Mouse (Mus musculus) midbrain, postnatal 0 days (tissue): ENCODE data around the gene Slc6a5. TPM values are rescaled to one million over a fixed set of nuclear protein-coding genes. Genes with fewer than 3 reads are reported as not detected.

Experiments
- ATAC-seq: fragments of 200-750 bp; cut with Nextera tagmentation; 2 replicates; pipeline ENCODE4 v1.8.0; 2017; ENCODE audit warnings: moderate number of reproducible peaks, mild to moderate bottlenecking, moderate TSS enrichment, moderate library complexity; ENCODE audit not compliant: low FRiP score
- DNase-seq: peaks from one replicate; pipeline ENCODE4 v3.0.0-alpha.2; 2015; ENCODE audit warnings: low spot score
- H3K27ac ChIP-seq: fragments of 300-500 bp; sonication (generic); 2 replicates; pipeline ENCODE4 v1.5.1; 2014; ENCODE audit warnings: low read depth, mild to moderate bottlenecking, low read length, mixed read lengths
- H3K27me3 ChIP-seq: fragments of 300-500 bp; sonication (generic); 2 replicates; pipeline ENCODE4 v1.6.1; 2014; ENCODE audit warnings: low read length, control low read depth, mixed read lengths; ENCODE audit not compliant: insufficient read depth
- H3K36me3 ChIP-seq: fragments of 300-500 bp; sonication (generic); 2 replicates; pipeline ENCODE4 v1.6.1; 2014; ENCODE audit warnings: low read length, control low read depth, mixed read lengths; ENCODE audit not compliant: insufficient read depth
- H3K4me1 ChIP-seq: fragments of 300-500 bp; sonication (generic); 2 replicates; pipeline ENCODE4 v1.6.1; 2014; ENCODE audit warnings: mild to moderate bottlenecking, control low read depth, antibody characterized with exemption, low read length, mixed read lengths; ENCODE audit not compliant: insufficient read depth
- H3K4me2 ChIP-seq: fragments of 300-500 bp; sonication (generic); 2 replicates; pipeline ENCODE4 v1.6.1; 2014; ENCODE audit warnings: low read depth, mild to moderate bottlenecking, low read length, mixed read lengths; ENCODE audit not compliant: poor library complexity, severe bottlenecking
- H3K4me3 ChIP-seq: fragments of 300-500 bp; sonication (generic); 2 replicates; pipeline ENCODE4 v1.5.1; 2014; ENCODE audit warnings: low read depth, mild to moderate bottlenecking, low read length, moderate library complexity
- H3K9ac ChIP-seq: fragments of 300-500 bp; sonication (generic); replicated peaks from 2 replicates; pipeline ENCODE4 v1.6.1; 2014; ENCODE audit warnings: mild to moderate bottlenecking, low read length, moderate library complexity, mixed read lengths; ENCODE audit not compliant: poor library complexity, severe bottlenecking
- H3K9me3 ChIP-seq: fragments of 300-500 bp; sonication (generic); 2 replicates; pipeline ENCODE4 v1.6.1; 2016; ENCODE audit warnings: low read length, control low read depth
- CTCF ChIP-seq: IDR thresholded peaks from 2 replicates; pipeline ENCODE4 v1.5.1; 2016; ENCODE audit warnings: antibody characterized with exemption, mild to moderate bottlenecking
- WGBS: fragments of 180-500 bp; shearing (Covaris S2); extraction: QIAGEN DNeasy Blood & Tissue Kit; methylation state at CpG from one replicate; pipeline ENCODE4 v1.1.7; 2014; 5-methylcytosine and 5-hydroxymethylcytosine counted together
- polyA plus RNA-seq: library from polyadenylated mRNA; unstranded; fragments of >200 nt; fragmentation: Nextera tagmentation; extraction: Ambion mirVana; gene quantifications from 2 replicates; pipeline ENCODE4 v1.2.1, GENCODE M21; 2015
- total RNA-seq: library from RNA; depleted of rRNA; stranded (reverse); fragments of >200 nt; gene quantifications from 2 replicates; pipeline ENCODE4 v1.2.3, GENCODE M21; 2014; rRNA removed

Gene Slc6a5
- total RNA-seq: 2.7 and 6.6 TPM in 2 replicates
- 0.22 and 0.36 TPM in 2 replicates for polyA plus RNA-seq

DNA sequence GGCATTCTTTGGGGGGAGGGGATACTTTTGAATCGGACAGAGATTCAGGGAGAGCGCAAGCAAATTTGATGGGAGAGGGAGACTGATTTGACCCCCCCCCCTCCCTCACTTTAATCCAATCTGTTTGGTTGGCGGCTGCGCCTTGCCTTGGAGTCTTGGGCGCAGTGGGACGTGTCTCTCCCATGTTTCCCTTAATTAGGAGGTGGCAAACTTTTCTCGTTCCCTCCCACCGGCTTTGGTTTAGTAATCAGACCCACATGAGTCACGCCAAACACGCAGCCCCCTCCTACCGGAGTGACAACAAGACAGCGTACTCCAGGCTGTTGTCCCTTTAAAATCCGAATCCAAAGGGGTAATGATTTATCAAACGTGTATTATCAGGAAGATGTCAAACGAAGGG, at the start of gene Slc6a5:
Gene Slc6a5 (plus strand): TSS at position 297 of the 400 bp plus-strand sequence.
- Histone ChIP-seq H3K9me3 (no peaks in the 10 kb centered on the region), H3K9ac (no peak within 1 kb of the TSS), H3K4me3 (no peak within 1 kb of the TSS), H3K36me3 (no peaks in the 10 kb centered on the region), H3K27me3 (peaks cover 65% of the 10 kb centered on the region), H3K4me1 (no peaks in the 10 kb centered on the region), H3K27ac (no peak within 1 kb of the TSS), H3K4me2 (no peak within 1 kb of the TSS)
- DNase-seq: peak; percentile 56
- no peak for ATAC-seq
- WGBS: under 1% methylated on average over 15 of the region's 15 CpGs
- TF ChIP-seq CTCF: no peak

DNA sequence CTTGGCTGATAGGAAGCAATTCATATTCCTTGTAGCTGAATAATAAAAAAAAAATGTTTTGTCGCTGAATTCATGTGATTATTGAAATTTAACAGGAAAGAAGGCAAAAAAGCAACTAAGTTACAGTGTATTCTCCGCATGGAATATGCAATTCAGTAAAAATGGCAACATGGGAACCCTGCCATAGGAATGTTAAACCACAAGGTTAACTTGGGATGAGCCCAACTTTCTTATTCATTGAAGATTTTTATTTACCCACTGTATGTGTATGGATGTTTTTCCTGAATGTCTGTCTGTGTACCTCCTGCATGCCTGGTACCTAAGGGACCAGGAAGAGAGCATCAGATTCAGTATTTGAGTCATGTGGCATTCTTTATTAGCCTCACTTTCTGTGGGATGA, 48.8 kb upstream of the Slc6a5 start:
- Histone ChIP-seq H3K4me1 (no peaks in the 10 kb centered on the region), H3K27ac (no peak overlapping the region), H3K9me3 (no peaks in the 10 kb centered on the region), H3K4me3 (no peak overlapping the region), H3K27me3 (no peaks in the 10 kb centered on the region), H3K4me2 (no peak overlapping the region), H3K9ac (no peak overlapping the region), H3K36me3 (no peaks in the 10 kb centered on the region)
- DNase-seq (no peak), ATAC-seq (no peak)
- no peak for TF ChIP-seq CTCF
- 93% methylated on average over 2 of the region's 2 CpGs for WGBS

GRCm38 (mm10) chr7:49863753-49864152, 46.2 kb upstream of the Slc6a5 start:
- no peak for ATAC-seq
- no peak overlapping the region for H3K27ac ChIP-seq
- no peaks in the 10 kb centered on the region for H3K4me1 ChIP-seq
- 40% methylated on average over 3 of the region's 3 CpGs for WGBS
- H3K27me3 ChIP-seq: no peaks in the 10 kb centered on the region
- H3K4me2 ChIP-seq: no peak overlapping the region
- no peak for DNase-seq
- no peaks in the 10 kb centered on the region for H3K9me3 ChIP-seq
- H3K36me3 ChIP-seq: no peaks in the 10 kb centered on the region
- H3K9ac ChIP-seq: no peak overlapping the region
- TF ChIP-seq CTCF: no peak
- H3K4me3 ChIP-seq: no peak overlapping the region

DNA sequence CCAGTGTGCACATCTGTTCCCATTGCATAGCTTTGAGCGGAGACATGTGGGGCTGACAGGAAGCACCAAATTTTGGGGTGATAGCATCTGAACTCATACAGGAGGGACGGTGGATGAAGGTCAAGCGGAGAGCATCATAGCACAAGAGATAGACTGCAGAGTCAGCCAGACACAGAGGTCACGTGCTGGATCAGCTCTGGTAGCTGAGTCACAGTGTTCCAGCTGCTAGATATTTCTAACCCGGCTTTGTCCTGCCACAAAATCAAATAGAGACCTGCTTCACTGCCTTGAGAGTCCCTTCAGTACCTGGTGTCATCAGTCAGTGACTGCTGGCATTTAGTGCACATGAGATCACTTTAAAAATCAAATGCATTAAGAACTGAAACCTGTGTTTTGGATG, 40.3 kb upstream of the Slc6a5 start:
- ATAC-seq (no peak), DNase-seq (no peak)
- Histone ChIP-seq H3K27ac (peak overlapping the region; percentile 21), H3K4me1 (no peaks in the 10 kb centered on the region), H3K4me3 (no peak overlapping the region), H3K9me3 (no peaks in the 10 kb centered on the region), H3K27me3 (no peaks in the 10 kb centered on the region), H3K36me3 (no peaks in the 10 kb centered on the region), H3K4me2 (no peak overlapping the region), H3K9ac (no peak overlapping the region)
- WGBS: 81% methylated on average over 5 of the region's 5 CpGs
- TF ChIP-seq CTCF: no peak

DNA sequence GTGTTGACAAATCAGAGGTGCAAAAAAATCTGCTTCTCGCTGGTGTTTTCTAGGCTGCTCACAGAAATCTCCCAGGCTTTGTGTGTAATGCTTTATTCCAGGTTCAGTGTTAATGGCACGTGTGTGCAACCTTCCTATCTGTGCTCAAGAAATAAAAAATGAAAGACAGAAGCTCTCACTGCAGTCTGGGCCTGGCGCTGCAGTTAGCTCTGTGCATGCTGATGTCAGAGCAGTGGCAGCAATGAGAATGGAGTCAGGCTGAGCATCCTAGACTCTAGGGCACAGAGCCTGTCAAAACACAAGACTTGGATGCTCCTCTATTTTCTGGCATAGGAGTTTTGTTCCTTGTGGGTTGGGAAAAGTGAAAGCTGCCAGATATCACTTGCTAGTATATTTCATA, 39.7 kb upstream of the Slc6a5 start:
- Histone ChIP-seq H3K27me3 (no peaks in the 10 kb centered on the region), H3K9me3 (no peaks in the 10 kb centered on the region), H3K36me3 (no peaks in the 10 kb centered on the region), H3K27ac (peak overlapping the region; percentile 21), H3K4me3 (no peak overlapping the region), H3K9ac (no peak overlapping the region), H3K4me2 (no peak overlapping the region), H3K4me1 (no peaks in the 10 kb centered on the region)
- ATAC-seq (peak; percentile 74), DNase-seq (peak; percentile 34)
- WGBS: 51% methylated on average over 3 of the region's 3 CpGs
- no peak for TF ChIP-seq CTCF

DNA sequence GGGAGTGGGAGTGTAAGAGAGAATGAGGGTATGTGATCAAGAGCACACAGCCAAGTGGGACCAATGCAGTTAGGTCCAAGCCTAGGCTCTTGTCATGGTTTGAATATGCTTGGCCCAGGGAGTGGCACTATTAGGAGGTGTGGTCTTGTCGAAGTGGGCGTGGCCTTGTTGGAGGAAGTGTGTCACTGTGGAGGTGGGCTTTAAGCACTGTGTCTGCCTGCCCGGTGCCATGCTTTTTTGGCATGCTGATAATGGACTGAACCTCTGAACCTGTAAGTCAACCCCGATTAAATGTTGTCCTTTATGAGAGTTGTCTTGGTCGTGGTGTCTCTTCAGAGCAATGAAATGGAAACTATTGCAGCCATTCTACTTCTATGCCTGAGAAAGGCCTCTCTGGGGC, 32.6 kb upstream of the Slc6a5 start:
- no peaks in the 10 kb centered on the region for H3K4me1 ChIP-seq
- no peak for DNase-seq
- no peak overlapping the region for H3K9ac ChIP-seq
- TF ChIP-seq CTCF: no peak
- H3K27ac ChIP-seq: no peak overlapping the region
- WGBS: 91% methylated on average over 5 of the region's 5 CpGs
- H3K27me3 ChIP-seq: no peaks in the 10 kb centered on the region
- ATAC-seq: peak; percentile 11; the same call in 1 of the 2 replicates
- H3K4me2 ChIP-seq: no peak overlapping the region
- no peak overlapping the region for H3K4me3 ChIP-seq
- H3K36me3 ChIP-seq: no peaks in the 10 kb centered on the region
- H3K9me3 ChIP-seq: no peaks in the 10 kb centered on the region
